Mouse (Mus musculus) stomach, postnatal 0 days (tissue): ENCODE measurements at regions not wholly inside any gene's neighbourhood (a gene's known extent, or its start where the extent isn't known, plus 50 kb on each side); places are given as distances from the start of the nearest gene placed in this dataset.

Experiments used
- CTCF ChIP-seq: IDR thresholded peaks from 2 replicates; pipeline ENCODE4 v1.5.1; 2016; ENCODE audit warnings: antibody characterized with exemption, low read depth, mild to moderate bottlenecking, moderate library complexity
- EP300 ChIP-seq: optimal IDR thresholded peaks from 2 replicates; pipeline ENCODE3; 2016; ENCODE audit warnings: antibody characterized with exemption

- TF ChIP-seq CTCF (no peak), EP300 (no peak)
Measured at GRCm38 (mm10) chr15:96877271-96877670, 177.7 kb upstream of the Slc38a2 start.
